Mouse (Mus musculus): Measurements from ENCODE around the gene Slfnl1.

Gene Slfnl1

DNA sequence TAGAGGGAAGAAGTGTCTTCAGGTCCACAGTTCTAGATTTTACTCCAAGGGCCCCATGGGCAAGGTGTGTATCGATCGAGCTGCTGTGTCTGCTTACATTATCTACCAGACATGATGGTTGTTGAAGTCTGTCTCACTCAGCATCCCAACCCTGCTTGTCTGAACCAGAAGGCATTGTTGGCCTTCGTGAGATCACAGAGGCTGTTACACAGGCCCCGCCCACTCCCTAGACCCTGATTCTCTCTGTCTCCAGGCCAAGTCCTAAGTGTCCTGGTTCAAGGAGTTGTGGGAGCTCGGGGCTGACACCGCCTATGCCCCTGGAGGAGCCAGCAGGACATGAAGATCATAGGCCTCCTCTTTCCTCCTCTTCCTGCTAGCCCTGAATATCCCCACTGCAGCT, at the start of gene Slfnl1:
Gene Slfnl1, plus strand, starts transcription at position 246 of the 400 bp plus-strand sequence.
- no peak for DNase-seq (ENCODE audit: low read depth, low spot score)

GRCm38 (mm10) chr4:120487707-120488106, 44.3 kb upstream of the Slfnl1 start:
- peak; percentile 38 for DNase-seq (ENCODE audit: low read depth, low spot score)

GRCm38 (mm10) chr4:120506955-120507354, 25.1 kb upstream of the Slfnl1 start:
- DNase-seq (ENCODE audit: low read depth, low spot score): no peak

DNA sequence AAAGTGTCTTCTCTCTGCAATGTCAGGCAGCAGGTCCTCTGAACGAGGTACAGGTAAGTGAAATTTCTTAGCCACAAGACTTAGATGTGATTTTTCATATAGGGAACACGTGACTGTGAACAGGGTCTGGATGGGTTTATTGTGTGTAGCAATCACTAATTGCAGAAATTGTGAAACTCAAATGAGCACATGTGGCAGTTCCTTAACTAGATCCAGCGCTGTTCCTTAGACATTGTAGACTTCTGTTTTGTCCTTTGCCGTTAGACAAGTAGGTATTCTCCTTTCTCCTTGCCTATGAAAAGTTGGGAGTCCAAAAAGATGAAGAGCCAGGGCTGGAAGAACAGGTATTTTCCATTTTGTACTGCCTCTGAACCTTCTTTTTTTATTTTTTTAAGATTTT, 20.8 kb upstream of the Slfnl1 start:
- DNase-seq (ENCODE audit: low read depth, low spot score): no peak

DNA sequence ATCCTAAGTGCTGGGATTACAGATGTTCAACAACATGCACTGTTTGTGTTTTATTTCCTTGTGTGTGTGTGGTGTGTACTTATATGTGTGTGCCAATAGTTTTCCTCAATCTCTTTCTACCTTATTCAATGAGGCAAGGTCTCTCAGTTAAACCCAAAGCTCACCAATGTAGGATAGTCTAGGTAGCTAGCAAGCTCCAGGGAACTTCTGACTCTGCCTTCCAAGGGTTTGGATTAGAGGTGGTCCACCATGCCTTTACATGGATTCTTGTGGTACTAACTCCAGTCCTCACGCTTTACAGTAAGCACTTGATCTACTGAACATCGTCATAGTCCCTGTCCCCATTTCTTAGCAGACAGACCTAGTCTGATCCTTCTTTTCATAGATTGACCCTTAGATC, 17.7 kb upstream of the Slfnl1 start:
- DNase-seq (ENCODE audit: low read depth, low spot score): no peak

GRCm38 (mm10) chr4:120516491-120516890, 15.5 kb upstream of the Slfnl1 start:
- DNase-seq (ENCODE audit: low read depth, low spot score): no peak

GRCm38 (mm10) chr4:120516907-120517306, 15.1 kb upstream of the Slfnl1 start:
- DNase-seq (ENCODE audit: low read depth, low spot score): no peak

DNA sequence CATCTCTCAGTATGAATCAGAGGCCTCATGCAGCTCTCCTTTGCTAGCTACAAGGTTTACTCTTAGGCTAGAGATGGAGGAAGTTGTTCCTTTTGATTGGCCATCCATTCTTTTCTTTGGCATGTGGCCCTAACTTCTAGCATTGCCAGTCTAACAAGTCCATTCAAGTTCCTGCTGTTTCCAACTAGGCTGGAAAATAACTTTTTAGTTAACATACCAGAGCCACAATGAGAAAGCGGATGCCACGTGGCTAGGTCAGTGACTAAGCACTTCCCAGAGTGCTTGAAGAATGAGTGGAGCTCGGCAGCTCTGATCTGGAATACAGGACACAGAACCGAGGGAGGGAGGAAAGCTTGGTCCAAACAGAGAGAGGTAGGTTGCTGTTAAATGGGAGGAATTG, 14.7 kb upstream of the Slfnl1 start:
- no peak for DNase-seq (ENCODE audit: low read depth, low spot score)

GRCm38 (mm10) chr4:120521761-120522160, 10.3 kb upstream of the Slfnl1 start:
- DNase-seq (ENCODE audit: low read depth, low spot score): no peak

DNA sequence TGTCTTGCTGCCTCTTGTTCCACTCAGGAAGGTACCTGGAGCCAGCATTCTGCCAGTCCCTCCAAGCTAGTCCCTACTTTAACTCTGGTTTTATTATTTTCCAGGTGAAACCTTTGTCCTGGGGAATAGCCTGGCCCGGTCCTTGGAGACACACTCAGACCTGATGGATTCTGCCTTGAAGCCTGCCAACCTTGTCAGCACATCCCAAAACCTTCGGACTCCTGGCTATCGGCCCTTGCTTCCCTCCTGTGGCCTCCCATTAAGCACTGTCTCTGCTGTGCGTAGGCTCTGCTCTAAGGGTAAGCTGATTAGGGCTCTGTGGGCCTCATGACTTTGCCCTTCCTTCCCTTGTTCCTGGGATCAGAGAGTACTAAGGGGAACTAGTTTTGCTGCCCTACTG, 9.7 kb upstream of the Slfnl1 start:
- no peak for DNase-seq (ENCODE audit: low read depth, low spot score)

DNA sequence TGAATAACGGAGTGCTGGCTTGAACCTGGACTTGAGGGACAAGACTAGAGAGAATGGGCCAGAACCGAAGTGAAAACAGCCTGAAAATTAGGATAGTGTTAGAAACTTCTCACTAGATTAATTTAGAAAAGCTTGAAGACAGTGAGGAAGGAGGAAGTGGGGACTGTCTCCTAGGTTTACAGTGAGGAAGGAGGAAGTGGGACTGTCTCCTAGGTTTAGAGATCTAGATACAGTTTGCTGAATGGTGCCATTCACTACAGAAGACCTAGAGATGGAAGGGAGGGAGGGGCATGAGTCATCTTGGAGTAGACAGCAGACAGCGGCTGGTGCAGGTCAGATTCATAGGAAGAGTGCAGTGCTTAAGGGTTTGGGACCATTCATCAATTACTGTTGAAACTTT, 8.9 kb upstream of the Slfnl1 start:
- DNase-seq (ENCODE audit: low read depth, low spot score): no peak

GRCm38 (mm10) chr4:120528171-120528570, 3.9 kb upstream of the Slfnl1 start:
- no peak for DNase-seq (ENCODE audit: low read depth, low spot score)

DNA sequence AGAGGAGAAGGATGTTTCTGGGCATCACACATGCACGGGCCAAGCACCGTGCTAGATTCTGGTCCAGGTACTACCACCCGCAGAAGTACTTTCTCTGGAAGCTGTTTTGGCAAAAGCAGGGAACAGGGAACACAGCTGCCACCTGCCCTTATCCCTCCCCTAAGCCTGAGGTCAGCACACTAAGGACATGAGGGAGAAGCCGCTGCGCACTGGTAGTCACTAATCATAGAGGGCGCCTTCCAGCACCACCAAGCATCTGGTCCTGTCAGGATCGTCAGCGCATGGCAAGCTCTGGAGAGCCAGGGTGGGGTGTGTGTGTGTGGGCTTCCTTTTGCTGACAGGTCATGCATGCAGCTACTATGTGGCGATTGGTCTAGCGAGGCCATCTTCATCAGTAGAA, 6.6 kb downstream of the Slfnl1 start:
- no peak for DNase-seq (ENCODE audit: low read depth, low spot score)

- no peak for DNase-seq (ENCODE audit: low read depth, low spot score)
Measured at GRCm38 (mm10) chr4:120544896-120545295, 12.9 kb downstream of the Slfnl1 start.

- no peak for DNase-seq (ENCODE audit: low read depth, low spot score)
Measured at GRCm38 (mm10) chr4:120556592-120556991, 24.6 kb downstream of the Slfnl1 start.

DNA sequence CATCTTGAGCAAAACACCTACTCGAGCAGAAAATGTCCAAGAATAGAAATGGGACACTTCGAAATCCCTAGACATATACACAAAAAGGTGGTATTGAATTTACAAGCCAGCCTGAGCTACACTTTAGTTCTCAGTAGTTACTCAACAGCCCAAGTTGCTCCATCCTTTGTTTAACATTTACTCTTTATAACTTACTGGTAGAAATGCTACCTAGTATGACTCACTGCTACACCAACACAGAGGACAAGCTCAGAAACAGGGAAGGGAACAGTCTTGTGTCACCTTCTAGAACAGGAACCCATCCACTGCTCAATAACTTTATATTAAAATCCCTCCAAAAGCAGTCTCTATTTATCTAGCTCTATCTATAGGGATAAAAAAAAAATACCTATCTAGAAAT, 33.7 kb downstream of the Slfnl1 start:
- no peak for DNase-seq (ENCODE audit: low read depth, low spot score)

- no peak for DNase-seq (ENCODE audit: low read depth, low spot score)
Measured at GRCm38 (mm10) chr4:120568005-120568404, 36.0 kb downstream of the Slfnl1 start.

DNA sequence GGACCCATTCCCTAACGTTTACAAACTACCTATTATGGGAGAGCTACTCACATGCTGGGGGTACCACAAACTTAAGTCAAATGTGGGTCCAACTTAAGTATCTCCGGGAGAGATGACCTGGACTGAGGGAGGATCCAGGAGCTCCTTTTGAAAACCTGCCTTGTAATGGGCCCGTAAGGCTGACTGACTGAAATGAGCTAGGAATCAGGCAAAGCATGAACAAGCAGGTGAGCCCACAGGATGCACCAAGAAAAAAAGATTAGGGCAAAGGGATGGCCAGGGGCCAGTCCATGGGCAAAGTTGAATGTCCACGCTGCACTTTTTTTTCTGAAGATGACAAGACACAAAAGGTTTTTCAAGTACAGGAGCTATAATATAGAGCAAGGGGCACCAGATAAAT, 37.0 kb downstream of the Slfnl1 start:
- DNase-seq (ENCODE audit: low read depth, low spot score): no peak

GRCm38 (mm10) chr4:120569486-120570437, 37.7 kb downstream of the Slfnl1 start, which contains the start of gene Ctps:
Gene Ctps, minus strand, starts transcription at chr4:120570276.
- peak; percentile 94 for DNase-seq (ENCODE audit: low read depth, low spot score)

GRCm38 (mm10) chr4:120570438-120571069, 38.5 kb downstream of the Slfnl1 start:
- DNase-seq (ENCODE audit: low read depth, low spot score): no peak

GRCm38 (mm10) chr4:120571070-120571464, 39.0 kb downstream of the Slfnl1 start:
- no peak for DNase-seq (ENCODE audit: low read depth, low spot score)

GRCm38 (mm10) chr4:120571691-120572090, 39.7 kb downstream of the Slfnl1 start:
- no peak for DNase-seq (ENCODE audit: low read depth, low spot score)

- DNase-seq (ENCODE audit: low read depth, low spot score): no peak
Measured at GRCm38 (mm10) chr4:120580894-120581293, 48.9 kb downstream of the Slfnl1 start.
